Mouse (Mus musculus) G1E (cell line): ENCODE results near the gene Olfr652. TPM values are rescaled to one million over a fixed set of nuclear protein-coding genes. Genes with fewer than 3 reads are reported as not detected.

ENCODE experiments used
- ATAC-seq: 2 replicates; pipeline ENCODE4 v1.8.0; 2016; ENCODE audit warnings: mild to moderate bottlenecking; ENCODE audit not compliant: insufficient number of reproducible peaks, poor library complexity, low FRiP score, severe bottlenecking; ENCODE audit errors: extremely low read depth
- DNase-seq: peaks from one replicate; pipeline ENCODE4 v3.0.0; 2012; ENCODE audit warnings: low spot score
- H3K27me3 ChIP-seq: 2 replicates; pipeline ENCODE4 v1.6.1; 2012; ENCODE audit warnings: mild to moderate bottlenecking, low read length, inconsistent platforms; ENCODE audit not compliant: insufficient read depth
- H3K36me3 ChIP-seq: replicated peaks from 2 replicates; pipeline ENCODE3; 2012; ENCODE audit warnings: mild to moderate bottlenecking, inconsistent platforms
- H3K4me1 ChIP-seq: 2 replicates; pipeline ENCODE4 v1.6.1; 2012; ENCODE audit warnings: low read depth, low read length, inconsistent platforms, mixed read lengths; ENCODE audit not compliant: insufficient read depth
- H3K4me3 ChIP-seq: 2 replicates; pipeline ENCODE4 v1.5.1; 2012; ENCODE audit warnings: low read depth, mild to moderate bottlenecking, inconsistent platforms, low read length, moderate library complexity, mixed read lengths
- H3K9me3 ChIP-seq: replicated peaks from 2 replicates; pipeline ENCODE4 v1.6.1; 2012; ENCODE audit warnings: inconsistent platforms
- CTCF ChIP-seq: IDR thresholded peaks from 2 replicates; pipeline ENCODE4 v1.5.1; 2012; ENCODE audit warnings: low read depth, low read length, inconsistent platforms, mixed read lengths
- GATA1 ChIP-seq: IDR thresholded peaks from 2 replicates; pipeline ENCODE4 v1.6.1; 2012; ENCODE audit warnings: borderline replicate concordance, low read length, inconsistent platforms, mixed read lengths
- GATA2 ChIP-seq: IDR thresholded peaks from 2 replicates; pipeline ENCODE4 v1.6.1; 2012; ENCODE audit warnings: low read depth, low read length, inconsistent platforms, borderline replicate concordance
- POLR2AphosphoS5 ChIP-seq: IDR thresholded peaks from 2 replicates; pipeline ENCODE4 v1.6.1; 2012; ENCODE audit warnings: low read depth, low read length, inconsistent platforms; ENCODE audit not compliant: insufficient replicate concordance
- TAL1 ChIP-seq: conservative IDR thresholded peaks from 2 replicates; pipeline ENCODE4 v1.6.1; 2012; ENCODE audit warnings: low read depth, low read length, inconsistent platforms, mixed read lengths
- polyA plus RNA-seq: library from polyadenylated mRNA; stranded (reverse); fragments of >175 nt; gene quantifications from 2 replicates; pipeline ENCODE4 v1.2.3, GENCODE M21; 2012
- total RNA-seq, 2 experiments: library from RNA; stranded (forward) in 1 of 2; stranded (reverse) in 1 of 2; fragments of 200-1000 nt in 1 of 2; fragments of >200 nt in 1 of 2; fragmentation: Nextera tagmentation in 1 of 2; gene quantifications; 2 replicates each; pipeline ENCODE4 v1.2.3; 2014 to 2017

The Olfr652 gene
- total RNA-seq (2014; fragmentation: Nextera tagmentation) = not detected in 2 replicates
- total RNA-seq (2017) = 0.22 and 0.29 TPM in 2 replicates
- polyA plus RNA-seq = not detected in 2 replicates

DNA sequence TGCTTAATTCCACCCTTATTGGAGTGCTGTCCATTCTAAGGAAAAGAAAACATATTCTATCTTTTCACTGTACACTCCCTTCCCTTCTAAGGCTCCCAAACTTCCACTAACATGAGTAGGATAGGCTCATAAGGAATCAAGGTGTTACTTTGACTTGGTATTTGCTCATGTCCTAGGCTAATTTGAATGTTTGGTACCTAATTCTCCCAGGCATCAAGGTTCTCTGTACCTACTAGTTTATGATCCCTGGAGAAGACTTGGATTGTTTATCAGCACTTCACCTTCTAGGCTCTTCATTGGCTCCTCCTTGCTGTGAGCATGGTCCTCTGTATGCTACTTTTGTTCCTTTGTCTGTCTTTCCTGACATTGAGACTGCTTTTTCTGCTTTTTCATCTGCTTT, at the start of gene Olfr652:
Gene Olfr652 (plus strand): TSS at position 301 of the 400 bp plus-strand sequence.
- DNase-seq (no peak), ATAC-seq (no peak)
- Histone ChIP-seq H3K4me3 (no peak within 1 kb of the TSS), H3K36me3 (no peaks in the 10 kb centered on the region), H3K4me1 (no peaks in the 10 kb centered on the region), H3K27me3 (no peaks in the 10 kb centered on the region), H3K9me3 (no peaks in the 10 kb centered on the region)
- TF ChIP-seq TAL1 = no peak
- TF ChIP-seq GATA1 = no peak
- no peak for TF ChIP-seq CTCF
- no peak for TF ChIP-seq GATA2
- TF ChIP-seq POLR2AphosphoS5 = no peak

DNA sequence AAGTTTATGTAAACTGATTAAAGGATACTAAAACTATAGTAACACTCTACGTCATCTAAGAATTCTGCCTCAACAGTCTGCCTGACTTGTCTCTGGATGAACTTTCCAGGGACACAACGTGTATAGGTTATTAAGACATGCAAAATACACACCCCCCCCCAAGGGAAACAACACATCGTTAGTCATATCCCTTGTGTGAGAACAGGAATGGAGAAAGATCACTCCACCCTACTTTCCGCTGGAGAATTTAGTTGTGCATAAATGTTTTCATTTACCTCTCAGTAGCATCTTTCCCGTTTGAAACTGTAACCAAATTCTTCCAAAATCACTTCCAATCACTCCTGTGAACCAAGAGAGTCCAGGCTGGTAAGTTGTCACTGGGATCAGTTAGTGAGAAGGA, 10.9 kb upstream of the Olfr652 start, which contains the start of gene Olfr651:
Gene Olfr651 (plus strand): TSS at position 301 of the 400 bp plus-strand sequence.
- no peaks in the 10 kb centered on the region for H3K9me3 ChIP-seq
- no peaks in the 10 kb centered on the region for H3K36me3 ChIP-seq
- H3K27me3 ChIP-seq = no peaks in the 10 kb centered on the region
- no peak for DNase-seq
- no peak for ATAC-seq
- TF ChIP-seq POLR2AphosphoS5 = no peak
- TF ChIP-seq CTCF = no peak
- no peak for TF ChIP-seq GATA1
- TF ChIP-seq GATA2 = no peak
- TF ChIP-seq TAL1 = no peak
- no peak within 1 kb of the TSS for H3K4me3 ChIP-seq
- H3K4me1 ChIP-seq = no peaks in the 10 kb centered on the region

DNA sequence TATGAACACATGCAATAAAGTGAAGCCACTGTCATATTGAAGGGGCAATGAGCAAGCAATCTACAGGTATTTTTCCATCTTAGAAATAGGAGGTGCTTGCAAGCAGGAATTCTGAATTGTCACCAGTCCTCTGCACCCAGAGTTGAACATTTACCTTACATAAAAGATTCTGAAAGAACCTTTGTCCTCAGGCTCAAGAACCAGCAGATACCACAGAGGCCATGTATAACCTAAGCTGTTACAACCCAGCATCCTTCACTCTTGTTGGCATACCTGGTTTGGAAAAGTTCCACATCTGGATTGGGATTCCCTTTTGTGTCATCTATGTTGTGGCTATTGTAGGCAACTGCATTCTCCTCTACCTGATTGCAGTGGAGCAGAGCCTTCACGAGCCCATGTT, 8.0 kb upstream of the Olfr652 start:
- DNase-seq = no peak
- Histone ChIP-seq H3K36me3 (no peaks in the 10 kb centered on the region), H3K4me3 (no peak overlapping the region), H3K4me1 (no peaks in the 10 kb centered on the region), H3K9me3 (no peaks in the 10 kb centered on the region), H3K27me3 (no peaks in the 10 kb centered on the region)
- TF ChIP-seq CTCF = no peak
- no peak for TF ChIP-seq POLR2AphosphoS5
- TF ChIP-seq TAL1 = no peak
- no peak for TF ChIP-seq GATA2
- TF ChIP-seq GATA1 = no peak
- no peak for ATAC-seq

DNA sequence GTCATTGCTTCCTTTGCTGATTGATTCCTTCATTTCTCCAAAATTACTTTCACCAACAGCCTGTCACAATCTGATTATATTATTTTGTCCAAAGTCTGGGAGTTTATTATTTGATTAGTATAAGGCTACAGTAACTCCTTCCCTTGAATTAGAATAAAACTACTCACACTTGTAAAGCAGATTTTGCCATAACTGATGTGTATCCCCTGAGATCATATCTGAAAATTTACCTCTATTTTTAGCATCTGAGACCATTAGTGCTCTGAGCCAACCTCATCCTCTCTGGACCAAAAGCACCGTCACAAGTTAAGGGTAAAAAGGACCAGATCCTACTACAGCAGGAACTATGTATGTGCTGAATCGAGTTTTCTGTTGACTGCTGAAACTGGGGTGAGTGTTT, 16.3 kb downstream of the Olfr652 start, which contains the start of gene Olfr653:
Gene Olfr653 (plus strand): TSS at position 301 of the 400 bp plus-strand sequence.
- no peaks in the 10 kb centered on the region for H3K36me3 ChIP-seq
- no peaks in the 10 kb centered on the region for H3K27me3 ChIP-seq
- H3K4me1 ChIP-seq = no peaks in the 10 kb centered on the region
- H3K9me3 ChIP-seq = no peaks in the 10 kb centered on the region
- no peak for DNase-seq
- no peak for TF ChIP-seq TAL1
- TF ChIP-seq GATA1 = no peak
- no peak for TF ChIP-seq CTCF
- no peak for TF ChIP-seq GATA2
- no peak for TF ChIP-seq POLR2AphosphoS5
- H3K4me3 ChIP-seq = no peak within 1 kb of the TSS
- no peak for ATAC-seq

DNA sequence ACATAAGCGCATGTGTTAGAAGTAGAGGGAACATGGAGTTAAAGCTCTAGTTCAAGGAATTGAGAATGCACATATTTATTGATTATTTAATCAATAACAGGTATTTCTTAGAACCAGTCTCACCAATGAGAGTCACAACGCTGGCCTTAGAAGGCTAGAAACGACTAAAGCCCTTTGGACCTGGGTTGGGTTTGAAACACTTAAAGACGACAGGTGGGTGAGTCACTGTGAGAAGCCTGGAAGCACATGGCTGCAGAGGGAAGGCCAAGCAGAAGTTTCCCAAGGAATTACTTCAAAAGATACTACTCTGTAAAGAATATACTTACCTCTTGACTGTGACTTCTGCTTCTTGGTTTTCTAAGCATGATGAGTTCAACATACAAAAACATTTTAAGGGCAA, 20.1 kb downstream of the Olfr652 start:
- Histone ChIP-seq H3K4me1 (no peaks in the 10 kb centered on the region), H3K36me3 (no peaks in the 10 kb centered on the region), H3K27me3 (no peaks in the 10 kb centered on the region), H3K4me3 (no peak overlapping the region), H3K9me3 (no peaks in the 10 kb centered on the region)
- no peak for ATAC-seq
- no peak for TF ChIP-seq TAL1
- TF ChIP-seq GATA2 = no peak
- TF ChIP-seq CTCF = no peak
- no peak for TF ChIP-seq POLR2AphosphoS5
- TF ChIP-seq GATA1 = no peak
- no peak for DNase-seq

DNA sequence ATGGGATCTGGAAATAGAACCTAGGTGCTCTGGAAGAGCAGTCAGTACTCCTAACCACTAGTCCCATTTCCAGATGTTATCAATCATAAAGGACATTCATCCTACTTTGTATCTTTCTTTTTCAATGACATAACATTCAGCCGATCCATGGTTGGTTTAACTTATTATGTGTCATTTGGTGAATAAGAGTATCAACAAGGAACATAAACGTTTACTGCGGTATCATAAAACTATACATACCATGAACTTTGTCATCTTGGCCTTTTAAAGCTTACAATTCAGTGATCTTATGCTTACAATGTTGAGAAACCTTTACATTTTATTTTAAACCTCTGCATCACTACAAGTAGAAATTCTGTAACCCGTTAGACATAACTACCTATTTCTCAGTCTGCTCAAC, 20.7 kb downstream of the Olfr652 start:
- DNase-seq (no peak), ATAC-seq (no peak)
- no peaks in the 10 kb centered on the region for H3K36me3 ChIP-seq
- no peaks in the 10 kb centered on the region for H3K27me3 ChIP-seq
- TF ChIP-seq TAL1 = no peak
- TF ChIP-seq CTCF = no peak
- TF ChIP-seq GATA2 = no peak
- TF ChIP-seq POLR2AphosphoS5 = no peak
- TF ChIP-seq GATA1 = no peak
- no peaks in the 10 kb centered on the region for H3K9me3 ChIP-seq
- H3K4me3 ChIP-seq = no peak overlapping the region
- H3K4me1 ChIP-seq = no peaks in the 10 kb centered on the region
